In genomic region chr1:153485201-153485796, GRCm38 (mm10) we compare ENCODE assay signal across 9 mouse cellular contexts. TPM values are rescaled to one million over a fixed set of nuclear protein-coding genes. Genes with fewer than 3 reads are reported as not detected.
DNase-seq lines count a peak whose midpoint lies in the region; ATAC-seq lines count a peak whose summit lies in the region.
"Had no signal": no experiment of that assay in that cellular context is flagged by ENCODE, and none has a peak within 500 bp of the region (broad histone marks: within the 10 kb centered on the region; RNA-seq: fewer than 3 reads in every experiment).

No protein-coding gene starts in this region.

- no peak for DNase-seq in heart, postnatal 10 days
- DNase-seq in midbrain, embryonic 14.5 days = no peak
- DNase-seq in embryo, embryonic 10.5 days (ENCODE audit: low spot score) = no peak
- DNase-seq in kidney, adult 11 months = no peak
- DNase-seq in layer of hippocampus, adult 11-12 months (ENCODE audit: low spot score) = no peak

- ATAC-seq in heart, embryonic 16.5 days (replicated peaks; ENCODE audit: extremely low read depth, insufficient read depth, low FRiP score) = no peak
- no peak for ATAC-seq in hindbrain, embryonic 16.5 days
- ATAC-seq in midbrain, embryonic 14.5 days (ENCODE audit: low FRiP score, low TSS enrichment) = no peak
- ATAC-seq: Patski had no signal

- H3K9ac ChIP-seq in heart, embryonic 16.5 days (ENCODE audit: low read length) = peak overlapping the region; percentile 16; the same call in 1 of the 2 replicates
- no peak overlapping the region for H3K9ac ChIP-seq in hindbrain, embryonic 16.5 days (ENCODE audit: low read depth, low read length)
- 0 out of 2 replicates have a peak overlapping the region, but pooled peaks have one; percentile 13 for H3K9ac ChIP-seq in midbrain, embryonic 14.5 days (replicated peaks; ENCODE audit: low read length)

- H3K36me3 ChIP-seq in heart, embryonic 16.5 days (ENCODE audit: control insufficient read depth, insufficient read depth) = peaks cover 17% of the 10 kb centered on the region
- H3K36me3 ChIP-seq in hindbrain, embryonic 16.5 days (ENCODE audit: control insufficient read depth, insufficient read depth, low read length) = peaks cover 9% of the 10 kb centered on the region
- H3K36me3 ChIP-seq in midbrain, embryonic 14.5 days (ENCODE audit: control insufficient read depth, insufficient read depth, low read length) = peaks cover 23% of the 10 kb centered on the region

- no peaks in the 10 kb centered on the region for H3K27me3 ChIP-seq in heart, embryonic 16.5 days (ENCODE audit: control insufficient read depth, insufficient read depth, low read length)
- no peaks in the 10 kb centered on the region for H3K27me3 ChIP-seq in hindbrain, embryonic 16.5 days (replicated peaks; ENCODE audit: control insufficient read depth, insufficient read depth, low read length)
- H3K27me3 ChIP-seq in midbrain, embryonic 14.5 days (ENCODE audit: control insufficient read depth, insufficient read depth, low read length) = no peaks in the 10 kb centered on the region
- H3K27me3 ChIP-seq: Patski had no signal

- H3K27ac ChIP-seq in heart, embryonic 16.5 days (ENCODE audit: low read length) = no peak overlapping the region
- no peak overlapping the region for H3K27ac ChIP-seq in brown adipose tissue, adult 24 weeks (replicated peaks; ENCODE audit: low read depth, low read length)
- no peak overlapping the region for H3K27ac ChIP-seq in hindbrain, embryonic 16.5 days (ENCODE audit: low read depth, low read length)
- H3K27ac ChIP-seq in midbrain, embryonic 14.5 days (replicated peaks; ENCODE audit: low read depth, low read length) = no peak overlapping the region

- WGBS in heart, embryonic 16.5 days = 57% methylated on average over 2 of the region's 2 CpGs
- 41% methylated on average over 2 of the region's 2 CpGs for WGBS in hindbrain, embryonic 16.5 days
- WGBS in midbrain, embryonic 14.5 days = 38% methylated on average over 2 of the region's 2 CpGs

- H3K9me3 ChIP-seq in heart, embryonic 16.5 days (replicated peaks; ENCODE audit: control insufficient read depth, low read length) = no peaks in the 10 kb centered on the region
- no peaks in the 10 kb centered on the region for H3K9me3 ChIP-seq in hindbrain, embryonic 16.5 days (ENCODE audit: control insufficient read depth, low read length)
- no peaks in the 10 kb centered on the region for H3K9me3 ChIP-seq in midbrain, embryonic 14.5 days (ENCODE audit: control insufficient read depth, low read length)

- intact Hi-C loops in heart, postnatal 10 days (cut with DNase I) = loop anchor here (5.0 kb wide), 1 partner anchor 262 kb away; the partner anchor contains the start of gene Rnasel

- peak overlapping the region; percentile 35 for H3K4me3 ChIP-seq in heart, embryonic 16.5 days (ENCODE audit: low read length)
- H3K4me3 ChIP-seq in brown adipose tissue, adult 24 weeks (ENCODE audit: insufficient read depth, low read depth, low read length) = 0 out of 2 replicates have a peak overlapping the region, but pooled peaks have one; percentile 2
- peak overlapping the region; percentile 25 for H3K4me3 ChIP-seq in hindbrain, embryonic 16.5 days (ENCODE audit: low read length)
- peak overlapping the region; percentile 100 for H3K4me3 ChIP-seq in midbrain, embryonic 14.5 days (replicated peaks; ENCODE audit: low read depth, low read length)

- H3K4me2 ChIP-seq in heart, embryonic 16.5 days (ENCODE audit: low read depth, low read length) = peak overlapping the region; percentile 83
- H3K4me2 ChIP-seq in hindbrain, embryonic 16.5 days (ENCODE audit: low read length) = peak overlapping the region; percentile 93
- H3K4me2 ChIP-seq in midbrain, embryonic 14.5 days (ENCODE audit: low read length) = peak overlapping the region; percentile 71

- H3K4me1 ChIP-seq in heart, embryonic 16.5 days (ENCODE audit: control insufficient read depth, insufficient read depth, low read length) = peaks cover 24% of the 10 kb centered on the region
- peaks cover 2% of the 10 kb centered on the region; the same call in 1 of the 2 replicates for H3K4me1 ChIP-seq in brown adipose tissue, adult 24 weeks (ENCODE audit: control insufficient read depth, insufficient read depth, insufficient read length, low read length)
- peaks cover 24% of the 10 kb centered on the region for H3K4me1 ChIP-seq in hindbrain, embryonic 16.5 days (ENCODE audit: control insufficient read depth, insufficient read depth, low read depth, low read length)
- H3K4me1 ChIP-seq in midbrain, embryonic 14.5 days (ENCODE audit: control insufficient read depth, insufficient read depth, low read length) = peaks cover 18% of the 10 kb centered on the region

RNA-seq across cellular contexts. Expression of gene Dhx9, which starts 2.2 kb away (rescaled TPM):
- polyA plus RNA-seq in heart, embryonic 16.5 days (2015; fragmentation: Nextera tagmentation; extraction: Ambion mirVana) = 16.0 and 17.6 TPM in 2 replicates
- total RNA-seq in heart, postnatal 10 days (2021) = 10 to 100 TPM; 79.7 to 88.1 TPM
- polyA plus RNA-seq in brown adipose tissue, adult 24 weeks (2012; ENCODE audit: insufficient read depth, insufficient read length, missing spikeins) = 32.7 and 34.6 TPM in 2 replicates
- 17.0 and 22.2 TPM in 2 replicates for polyA plus RNA-seq in hindbrain, embryonic 16.5 days (2015; fragmentation: Nextera tagmentation; extraction: Ambion mirVana)
- 36.8 and 43.2 TPM in 2 replicates for polyA plus RNA-seq in midbrain, embryonic 14.5 days (2014; fragmentation: Nextera tagmentation; extraction: Ambion mirVana)

Comparison
In these comparisons a context has a peak if more than half of its experiments do, and no peak if none do; other contexts are left out.
1. H3K4me3 ChIP-seq: peak in every context shown above with its lines; median percentile 100 in midbrain, embryonic 14.5 days; 35 in heart, embryonic 16.5 days; 25 in hindbrain, embryonic 16.5 days; 2 in brown adipose tissue, adult 24 weeks.